Mouse (Mus musculus) kidney, postnatal 0 days (tissue): ENCODE results near the gene Vps36. TPM values are rescaled to one million over a fixed set of nuclear protein-coding genes. Genes with fewer than 3 reads are reported as not detected.
A peak's percentile ranks its signal among the peaks of the same experiment; 100 is the strongest.

Experiments
- ATAC-seq: fragments of 200-750 bp; cut with Nextera tagmentation; replicated peaks from 2 replicates; pipeline ENCODE4 v1.8.0; 2017; ENCODE audit warnings: low read depth, moderate number of reproducible peaks, moderate TSS enrichment, moderate library complexity; ENCODE audit not compliant: low FRiP score
- DNase-seq: peaks from one replicate; pipeline ENCODE4 v3.0.0-alpha.2; 2016; ENCODE audit warnings: low spot score
- H3K27ac ChIP-seq: fragments of 300-500 bp; sonication (generic); 2 replicates; pipeline ENCODE4 v1.5.1; 2014; ENCODE audit warnings: mild to moderate bottlenecking
- H3K27me3 ChIP-seq: fragments of 300-500 bp; sonication (generic); 2 replicates; pipeline ENCODE4 v1.6.1; 2014; ENCODE audit warnings: low read length, mixed read lengths; ENCODE audit not compliant: insufficient read depth
- H3K36me3 ChIP-seq: fragments of 300-500 bp; sonication (generic); 2 replicates; pipeline ENCODE4 v1.6.1; 2014; ENCODE audit warnings: low read length, mixed read lengths; ENCODE audit not compliant: insufficient read depth
- H3K4me1 ChIP-seq: fragments of 300-500 bp; sonication (generic); replicated peaks from 2 replicates; pipeline ENCODE4 v1.6.1; 2014; ENCODE audit warnings: antibody characterized with exemption, low read length, mixed read lengths; ENCODE audit not compliant: insufficient read depth
- H3K4me2 ChIP-seq: fragments of 300-500 bp; sonication (generic); 2 replicates; pipeline ENCODE4 v1.6.1; 2014; ENCODE audit warnings: mild to moderate bottlenecking, low read length, moderate library complexity, mixed read lengths
- H3K4me3 ChIP-seq: fragments of 300-500 bp; sonication (generic); replicated peaks from 2 replicates; pipeline ENCODE4 v1.5.1; 2014; ENCODE audit warnings: low read depth, low read length
- H3K9ac ChIP-seq: fragments of 300-500 bp; sonication (generic); 2 replicates; pipeline ENCODE4 v1.6.1; 2014; ENCODE audit warnings: low read depth, low read length
- H3K9me3 ChIP-seq: fragments of 300-500 bp; sonication (generic); replicated peaks from 2 replicates; pipeline ENCODE4 v1.6.1; 2016; ENCODE audit warnings: low read length, inconsistent platforms, mixed read lengths
- CTCF ChIP-seq: IDR thresholded peaks from 2 replicates; pipeline ENCODE4 v1.5.1; 2016; ENCODE audit warnings: antibody characterized with exemption, low read depth, mild to moderate bottlenecking, moderate library complexity
- WGBS: fragments of 180-500 bp; shearing (Covaris S2); extraction: QIAGEN DNeasy Blood & Tissue Kit; methylation state at CpG from one replicate; pipeline ENCODE4 v1.1.7; 2014; 5-methylcytosine and 5-hydroxymethylcytosine counted together
- polyA plus RNA-seq: library from polyadenylated mRNA; unstranded; fragments of >200 nt; fragmentation: Nextera tagmentation; extraction: Ambion mirVana; gene quantifications from 2 replicates; pipeline ENCODE4 v1.2.1, GENCODE M21; 2015

Vps36 gene
- polyA plus RNA-seq, 1 experiment from 2014 or later, result 30.3 TPM

DNA sequence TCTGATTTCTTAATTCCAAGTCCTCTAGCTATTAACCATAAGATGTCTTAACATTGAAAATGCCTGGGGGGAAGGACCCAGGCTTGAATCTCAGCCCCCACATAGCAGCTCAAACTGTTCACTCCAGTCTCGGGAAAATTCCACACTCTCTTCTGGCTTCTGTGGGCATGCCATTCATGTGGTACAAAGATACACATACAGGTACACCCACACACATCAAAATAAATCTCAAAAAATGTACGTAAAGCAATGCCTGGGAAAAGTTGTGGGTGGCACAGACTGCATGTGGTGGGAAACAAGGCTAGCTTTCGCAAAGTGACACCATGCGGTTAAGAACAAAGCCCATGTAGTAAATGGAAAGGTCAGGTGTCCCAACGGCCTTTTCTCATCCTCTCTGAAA is 23.4 kb upstream of the Vps36 start:
- Histone ChIP-seq H3K36me3 (peaks cover 7% of the 10 kb centered on the region; the same call in 1 of the 2 replicates), H3K9ac (no peak overlapping the region), H3K27me3 (no peaks in the 10 kb centered on the region), H3K4me3 (no peak overlapping the region), H3K9me3 (no peaks in the 10 kb centered on the region), H3K27ac (no peak overlapping the region), H3K4me2 (no peak overlapping the region), H3K4me1 (peaks cover 4% of the 10 kb centered on the region; the same call in 1 of the 2 replicates)
- 90% methylated on average over 5 of the region's 5 CpGs for WGBS
- no peak for ATAC-seq
- TF ChIP-seq CTCF, result no peak
- DNase-seq, result no peak

DNA sequence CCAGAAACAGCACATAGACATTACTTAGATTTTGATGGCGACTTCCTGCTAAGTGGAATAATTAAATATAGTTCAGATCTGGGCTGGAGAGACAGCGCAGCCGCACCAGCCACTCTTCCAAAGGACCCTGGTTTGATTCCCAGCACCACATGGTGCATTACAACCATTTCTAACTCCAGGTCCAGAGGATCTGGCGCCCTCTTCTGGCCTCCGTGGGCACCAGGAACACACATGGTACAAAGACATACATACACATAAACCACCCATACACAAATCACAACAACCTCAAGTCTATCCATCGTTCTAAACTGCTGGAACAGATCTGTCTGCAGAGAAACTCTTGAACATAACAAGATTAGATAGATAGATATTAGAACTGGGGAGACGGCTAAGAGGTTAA is 16.6 kb upstream of the Vps36 start:
- Histone ChIP-seq H3K4me2 (no peak overlapping the region), H3K27ac (no peak overlapping the region), H3K9ac (no peak overlapping the region), H3K4me3 (no peak overlapping the region), H3K27me3 (no peaks in the 10 kb centered on the region), H3K9me3 (no peaks in the 10 kb centered on the region), H3K4me1 (no peaks in the 10 kb centered on the region), H3K36me3 (peaks cover 21% of the 10 kb centered on the region)
- DNase-seq (no peak), ATAC-seq (no peak)
- TF ChIP-seq CTCF, result 0 out of 2 replicates have a peak, but pooled peaks have one; percentile 5
- 96% methylated on average over 7 of the region's 7 CpGs for WGBS

DNA sequence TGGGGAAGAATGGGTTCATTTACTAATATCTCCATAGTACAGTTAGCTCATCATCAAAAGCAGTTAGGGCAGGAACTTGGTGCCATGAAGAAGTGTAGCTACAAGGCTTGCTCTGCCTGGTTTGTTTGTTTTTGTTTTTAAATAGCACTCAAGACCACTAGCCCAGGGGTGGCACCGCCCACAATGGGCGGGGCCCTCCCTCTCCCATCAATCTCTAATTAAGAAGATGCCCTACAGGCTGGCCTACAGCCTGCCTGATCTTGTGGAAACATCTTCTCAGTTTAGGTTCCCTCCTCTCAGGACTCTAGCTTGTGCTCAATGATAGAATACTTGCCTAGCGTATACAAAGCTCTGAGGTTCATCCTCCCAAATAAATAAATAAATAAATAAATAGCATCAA is 7.7 kb upstream of the Vps36 start:
- no peak for TF ChIP-seq CTCF
- Histone ChIP-seq H3K27me3 (no peaks in the 10 kb centered on the region), H3K9me3 (no peaks in the 10 kb centered on the region), H3K4me2 (peak overlapping the region; percentile 81), H3K27ac (no peak overlapping the region), H3K4me3 (peak overlapping the region; percentile 64), H3K4me1 (0 out of 2 replicates have a peak, but pooled peaks cover 4% of the 10 kb centered on the region), H3K9ac (no peak overlapping the region), H3K36me3 (no peaks in the 10 kb centered on the region)
- DNase-seq (peak; percentile 46), ATAC-seq (no peak; the same call in 1 of the 2 replicates)
- 3% methylated on average over 3 of the region's 3 CpGs for WGBS

DNA sequence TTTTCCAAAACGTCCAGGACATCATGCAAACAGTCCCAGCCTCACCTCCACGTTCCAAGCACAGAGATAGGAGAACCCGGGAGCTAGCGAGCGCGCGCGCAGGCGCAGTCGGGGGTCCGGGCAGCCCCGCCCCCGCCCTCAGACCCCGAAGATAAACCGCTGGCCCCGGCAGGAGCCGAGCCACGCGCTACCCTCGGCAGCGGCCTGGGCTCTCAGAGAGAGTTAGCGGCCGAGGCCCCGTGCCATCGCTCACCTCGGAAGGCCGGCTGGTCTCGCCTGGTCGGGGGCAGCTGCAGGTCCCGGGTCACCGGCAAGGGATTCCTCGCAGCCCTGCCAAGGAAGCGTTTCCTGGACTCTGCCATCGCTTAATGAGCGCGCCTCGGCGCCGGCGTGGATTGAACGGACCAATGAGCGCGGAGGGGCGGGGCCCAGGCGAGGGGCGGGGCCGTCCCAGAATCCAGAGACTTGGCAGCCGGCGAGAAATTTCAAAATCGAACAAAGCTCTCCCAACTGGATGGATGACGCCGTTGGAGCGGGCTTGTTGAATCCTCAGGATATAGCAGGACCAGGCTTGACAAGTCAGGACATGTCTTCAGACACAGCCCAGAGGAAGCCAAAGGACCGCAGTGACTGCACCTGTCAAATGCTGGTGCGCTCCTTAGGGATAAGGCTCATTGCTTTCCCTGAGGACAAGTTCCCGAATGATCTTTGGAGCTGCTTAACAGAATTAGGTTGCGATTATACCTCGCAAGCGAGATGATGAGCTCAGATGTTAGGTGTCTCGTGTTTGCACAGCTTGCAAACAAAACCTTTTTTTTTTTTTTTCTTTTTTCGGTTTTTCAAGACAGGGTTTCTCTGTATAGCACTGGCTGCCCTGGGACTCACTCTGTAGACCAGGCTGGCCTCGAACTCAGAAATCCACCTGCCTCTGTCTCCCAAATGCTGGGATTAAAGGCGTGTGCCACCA is 6.9 kb upstream of the Vps36 start, which contains the start of gene Ckap2:
Gene Ckap2, minus strand, starts transcription at position 389 of the 967 bp plus-strand sequence.
- H3K4me2 ChIP-seq, result peak within 1 kb of the TSS; percentile 81
- H3K4me3 ChIP-seq, result peak within 1 kb of the TSS; percentile 64
- H3K9me3 ChIP-seq, result no peaks in the 10 kb centered on the region
- peak within 1 kb of the TSS; percentile 51; the same call in 1 of the 2 replicates for H3K27ac ChIP-seq
- no peak for TF ChIP-seq CTCF
- 0 out of 2 replicates have a peak, but pooled peaks cover 4% of the 10 kb centered on the region for H3K4me1 ChIP-seq
- H3K36me3 ChIP-seq, result no peaks in the 10 kb centered on the region
- no peaks in the 10 kb centered on the region for H3K27me3 ChIP-seq
- ATAC-seq, result peak; percentile 97
- H3K9ac ChIP-seq, result peak within 1 kb of the TSS; percentile 56
- 2% methylated on average over 62 of the region's 63 CpGs for WGBS
- DNase-seq, result peak; percentile 95

DNA sequence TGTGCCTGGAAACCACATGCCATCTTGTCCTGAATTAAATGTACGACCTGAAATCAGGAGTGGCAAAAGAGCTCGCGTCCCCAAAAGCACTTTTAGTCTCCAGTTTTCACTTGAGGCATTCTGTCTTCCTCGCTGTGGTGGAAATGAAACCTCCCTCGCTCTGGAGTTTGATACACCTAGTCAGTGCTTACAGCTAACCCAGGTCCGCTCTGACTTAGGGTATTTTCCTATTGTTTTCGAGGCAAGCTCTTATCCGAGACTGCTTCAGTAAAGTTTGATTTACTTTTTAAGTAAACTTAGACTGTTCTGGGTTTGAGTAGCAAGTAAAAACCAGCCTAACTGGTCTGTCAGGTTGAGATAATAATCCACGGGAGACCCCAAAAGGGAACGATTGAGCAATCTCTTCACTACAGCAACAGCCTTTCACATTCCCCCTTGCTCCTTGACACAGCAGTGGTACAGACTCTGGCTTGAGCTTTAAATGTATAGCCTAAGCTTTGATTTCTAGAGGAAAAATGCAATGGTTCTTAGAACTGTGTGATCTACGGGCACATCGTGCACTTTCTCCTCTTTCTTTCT is 912 bp downstream of the Vps36 start:
- Histone ChIP-seq H3K27ac (peak overlapping the region; percentile 99), H3K4me2 (peak overlapping the region; percentile 62), H3K9ac (peak overlapping the region; percentile 92), H3K27me3 (no peaks in the 10 kb centered on the region), H3K4me3 (peak overlapping the region; percentile 83), H3K4me1 (0 out of 2 replicates have a peak, but pooled peaks cover 4% of the 10 kb centered on the region), H3K9me3 (no peaks in the 10 kb centered on the region), H3K36me3 (no peaks in the 10 kb centered on the region)
- 11% methylated on average over 12 of the region's 12 CpGs for WGBS
- TF ChIP-seq CTCF, result no peak
- ATAC-seq (no peak), DNase-seq (peak; percentile 39)

DNA sequence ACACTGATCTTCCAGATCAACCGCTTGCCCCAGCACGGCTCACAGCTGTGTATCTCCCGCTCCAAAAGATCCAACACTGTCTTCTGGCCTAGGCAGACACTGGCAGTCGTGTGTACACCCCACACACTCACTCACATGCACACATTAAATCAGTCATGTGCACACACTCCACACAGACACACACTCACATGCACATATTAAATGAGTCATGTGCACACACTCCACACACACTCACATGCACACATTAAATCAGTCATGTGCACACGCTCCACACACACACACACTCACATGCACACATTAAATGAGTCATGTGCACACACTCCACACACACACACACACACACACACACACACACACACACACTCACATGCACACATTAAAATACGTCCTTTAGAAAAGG is 5.3 kb downstream of the Vps36 start:
- 92% methylated on average over 6 of the region's 6 CpGs for WGBS
- Histone ChIP-seq H3K4me3 (no peak overlapping the region), H3K27ac (no peak overlapping the region), H3K27me3 (no peaks in the 10 kb centered on the region), H3K9ac (no peak overlapping the region), H3K4me1 (0 out of 2 replicates have a peak, but pooled peaks cover 4% of the 10 kb centered on the region), H3K9me3 (no peaks in the 10 kb centered on the region), H3K36me3 (peaks cover 14% of the 10 kb centered on the region; the same call in 1 of the 2 replicates), H3K4me2 (no peak overlapping the region)
- DNase-seq, result no peak
- ATAC-seq, result no peak
- TF ChIP-seq CTCF, result no peak
